Mouse (Mus musculus) limb, embryonic 14.5 days (tissue): ENCODE measurements around the gene Knl1. TPM values are rescaled to one million over a fixed set of nuclear protein-coding genes. Genes with fewer than 3 reads are reported as not detected.
"Not testable (repeated sequence)": the region's sequence is repeated elsewhere in the genome, so short reads cannot be mapped to it uniquely, and the experiment has no call there.

Experiments used
- ATAC-seq: fragments of 200-750 bp; cut with Nextera tagmentation; 2 replicates; pipeline ENCODE4 v1.8.0; 2017; ENCODE audit warnings: low read depth, moderate number of reproducible peaks, moderate TSS enrichment; ENCODE audit not compliant: low FRiP score
- DNase-seq: peaks from one replicate; pipeline ENCODE4 v3.0.0-alpha.2; 2015; ENCODE audit warnings: low spot score
- H3K27ac ChIP-seq: fragments of 300-500 bp; sonication (generic); replicated peaks from 2 replicates; pipeline ENCODE4 v1.5.1; 2014; ENCODE audit warnings: low read depth, mild to moderate bottlenecking, low read length, moderate library complexity, mixed read lengths
- H3K27me3 ChIP-seq: fragments of 300-500 bp; sonication (generic); 2 replicates; pipeline ENCODE4 v1.6.1; 2014; ENCODE audit warnings: low read length, mixed read lengths; ENCODE audit not compliant: control insufficient read depth, insufficient read depth
- H3K36me3 ChIP-seq: fragments of 300-500 bp; sonication (generic); 2 replicates; pipeline ENCODE4 v1.6.1; 2014; ENCODE audit warnings: mild to moderate bottlenecking, low read length, moderate library complexity, mixed read lengths; ENCODE audit not compliant: control insufficient read depth, insufficient read depth
- H3K4me1 ChIP-seq: fragments of 300-500 bp; sonication (generic); 2 replicates; pipeline ENCODE4 v1.6.1; 2014; ENCODE audit warnings: antibody characterized with exemption, low read length, mixed read lengths; ENCODE audit not compliant: control insufficient read depth, insufficient read depth
- H3K4me2 ChIP-seq: fragments of 300-500 bp; sonication (generic); replicated peaks from 2 replicates; pipeline ENCODE4 v1.6.1; 2014; ENCODE audit warnings: low read depth, mild to moderate bottlenecking, low read length, moderate library complexity; ENCODE audit not compliant: severe bottlenecking
- H3K4me3 ChIP-seq: fragments of 300-500 bp; sonication (generic); replicated peaks from 2 replicates; pipeline ENCODE4 v1.5.1; 2014; ENCODE audit warnings: low read length
- H3K9ac ChIP-seq: fragments of 300-500 bp; sonication (generic); 2 replicates; pipeline ENCODE4 v1.6.1; 2014; ENCODE audit warnings: mild to moderate bottlenecking, low read depth, low read length, moderate library complexity; ENCODE audit not compliant: severe bottlenecking
- H3K9me3 ChIP-seq: fragments of 300-500 bp; sonication (generic); 2 replicates; pipeline ENCODE4 v1.6.1; 2016; ENCODE audit warnings: low read length; ENCODE audit not compliant: control insufficient read depth
- POLR2A ChIP-seq: fragments of 200-500 bp; IDR thresholded peaks from 2 replicates; pipeline ENCODE4 v1.8.0; 2012; ENCODE audit warnings: inconsistent platforms, mild to moderate bottlenecking, moderate library complexity, borderline replicate concordance; ENCODE audit not compliant: insufficient read depth, insufficient read length; ENCODE audit errors: extremely low read depth
- WGBS: fragments of 180-500 bp; shearing (Covaris S2); extraction: QIAGEN DNeasy Blood & Tissue Kit; methylation state at CpG from one replicate; pipeline ENCODE4 v1.1.7; 2014; 5-methylcytosine and 5-hydroxymethylcytosine counted together
- polyA plus RNA-seq, 2 experiments: library from polyadenylated mRNA; depleted of rRNA in 1 of 2; stranded (reverse) in 1 of 2; unstranded in 1 of 2; fragments of >200 nt; fragmentation: Nextera tagmentation in 1 of 2; extraction: Ambion mirVana in 1 of 2; gene quantifications; 2 replicates each; pipeline versions ENCODE4 v1.2.1 to v1.2.3; 2012 to 2014

Knl1 gene
- polyA plus RNA-seq, 2 experiments = 5.5 to 34.5 TPM

- Histone ChIP-seq H3K36me3 (peaks cover 12% of the 10 kb centered on the region), H3K4me1 (peaks cover 7% of the 10 kb centered on the region; the same call in 1 of the 2 replicates), H3K9me3 (no peaks in the 10 kb centered on the region), H3K4me2 (no peak overlapping the region), H3K4me3 (no peak overlapping the region), H3K9ac (no peak overlapping the region), H3K27ac (no peak overlapping the region), H3K27me3 (no peaks in the 10 kb centered on the region)
- no peak for TF ChIP-seq POLR2A
- WGBS = 70% methylated on average over 7 of the region's 7 CpGs
- ATAC-seq = no peak
- DNase-seq = no peak
Observed at GRCm38 (mm10) chr2:119014989-119015388, 31.9 kb upstream of the Knl1 start.

GRCm38 (mm10) chr2:119015604-119016180 lies 31.2 kb upstream of the Knl1 start:
- DNase-seq (no peak), ATAC-seq (no peak)
- no peak for TF ChIP-seq POLR2A
- no peaks in the 10 kb centered on the region for H3K27me3 ChIP-seq
- H3K9ac ChIP-seq = no peak overlapping the region
- WGBS = 69% methylated on average over 12 of the region's 12 CpGs
- no peak overlapping the region for H3K4me3 ChIP-seq
- H3K4me2 ChIP-seq = no peak overlapping the region
- H3K36me3 ChIP-seq = peaks cover 12% of the 10 kb centered on the region
- H3K27ac ChIP-seq = no peak overlapping the region
- H3K9me3 ChIP-seq = no peaks in the 10 kb centered on the region
- H3K4me1 ChIP-seq = peaks cover 7% of the 10 kb centered on the region; the same call in 1 of the 2 replicates

- H3K9me3 ChIP-seq, ATAC-seq, H3K4me1 ChIP-seq, H3K27ac ChIP-seq, DNase-seq, H3K9ac ChIP-seq, H3K4me2 ChIP-seq, H3K4me3 ChIP-seq, H3K27me3 ChIP-seq: not testable (repeated sequence)
- peaks cover 14% of the 10 kb centered on the region for H3K36me3 ChIP-seq
- 81% methylated on average over 4 of the region's 4 CpGs for WGBS
Observed at GRCm38 (mm10) chr2:119016312-119016711, 30.6 kb upstream of the Knl1 start.

- peaks cover 7% of the 10 kb centered on the region; the same call in 1 of the 2 replicates for H3K4me1 ChIP-seq
- 93% methylated on average over 3 of the region's 3 CpGs for WGBS
- no peak for DNase-seq
- no peak for ATAC-seq
- no peak overlapping the region for H3K4me3 ChIP-seq
- H3K27me3 ChIP-seq = no peaks in the 10 kb centered on the region
- no peak overlapping the region for H3K9ac ChIP-seq
- H3K9me3 ChIP-seq = no peaks in the 10 kb centered on the region
- TF ChIP-seq POLR2A = no peak
- H3K36me3 ChIP-seq = peaks cover 26% of the 10 kb centered on the region
- no peak overlapping the region for H3K27ac ChIP-seq
- no peak overlapping the region for H3K4me2 ChIP-seq
Observed at GRCm38 (mm10) chr2:119017647-119018046, 29.3 kb upstream of the Knl1 start.

GRCm38 (mm10) chr2:119018391-119019122 lies 28.4 kb upstream of the Knl1 start:
- Histone ChIP-seq H3K9ac (peak overlapping the region; percentile 40; the same call in 1 of the 2 replicates), H3K4me2 (peak overlapping the region; percentile 20; the same call in 1 of the 2 replicates), H3K27me3 (no peaks in the 10 kb centered on the region), H3K9me3 (no peaks in the 10 kb centered on the region), H3K4me1 (peaks cover 7% of the 10 kb centered on the region; the same call in 1 of the 2 replicates), H3K27ac (peak overlapping the region; percentile 27; the same call in 1 of the 2 replicates), H3K4me3 (no peak overlapping the region), H3K36me3 (peaks cover 26% of the 10 kb centered on the region)
- WGBS = 42% methylated on average over 22 of the region's 22 CpGs
- ATAC-seq (peak; percentile 90), DNase-seq (peak; percentile 69)
- TF ChIP-seq POLR2A = no peak
